Mouse (Mus musculus) urinary bladder, postnatal 25 days (tissue): ENCODE measurements around the gene Spata13.
A peak's percentile ranks its signal among the peaks of the same experiment; 100 is the strongest.

ENCODE experiments used
- DNase-seq: peaks from one replicate; pipeline ENCODE4 v3.0.0; 2022; ENCODE audit warnings: low spot score

Spata13 gene

GRCm38 (mm10) chr14:60633961-60634864 lies at the start of gene Spata13:
Gene Spata13 (plus strand): TSS chr14:60634001.
- peak; percentile 83 for DNase-seq

GRCm38 (mm10) chr14:60586687-60587453 lies 46.9 kb upstream of the Spata13 start:
- no peak for DNase-seq

- no peak for DNase-seq
Observed at GRCm38 (mm10) chr14:60589001-60589400, 44.8 kb upstream of the Spata13 start.

GRCm38 (mm10) chr14:60592339-60592738 lies 41.5 kb upstream of the Spata13 start:
- DNase-seq: no peak

- peak; percentile 58 for DNase-seq
Observed at GRCm38 (mm10) chr14:60592822-60593221, 41.0 kb upstream of the Spata13 start.

GRCm38 (mm10) chr14:60597571-60597970 lies 36.2 kb upstream of the Spata13 start:
- no peak for DNase-seq

GRCm38 (mm10) chr14:60599044-60599443 lies 34.8 kb upstream of the Spata13 start:
- DNase-seq: no peak

- DNase-seq: no peak
Observed at GRCm38 (mm10) chr14:60605564-60605963, 28.2 kb upstream of the Spata13 start.

GRCm38 (mm10) chr14:60606194-60606593 lies 27.6 kb upstream of the Spata13 start:
- no peak for DNase-seq

- no peak for DNase-seq
Observed at GRCm38 (mm10) chr14:60607743-60608142, 26.1 kb upstream of the Spata13 start.

GRCm38 (mm10) chr14:60609160-60609559 lies 24.6 kb upstream of the Spata13 start:
- DNase-seq: no peak

- DNase-seq: no peak
Observed at GRCm38 (mm10) chr14:60612671-60613070, 21.1 kb upstream of the Spata13 start.

- DNase-seq: no peak
Observed at GRCm38 (mm10) chr14:60621076-60621475, 12.7 kb upstream of the Spata13 start.

- DNase-seq: no peak
Observed at GRCm38 (mm10) chr14:60625486-60625885, 8.3 kb upstream of the Spata13 start.

GRCm38 (mm10) chr14:60629887-60630460 lies 3.8 kb upstream of the Spata13 start:
- DNase-seq: no peak

- no peak for DNase-seq
Observed at GRCm38 (mm10) chr14:60630981-60631380, 2.8 kb upstream of the Spata13 start.

GRCm38 (mm10) chr14:60634877-60635771 lies 1.3 kb downstream of the Spata13 start:
- DNase-seq: no peak

GRCm38 (mm10) chr14:60635911-60636607 lies 2.3 kb downstream of the Spata13 start:
- no peak for DNase-seq

GRCm38 (mm10) chr14:60636608-60636980 lies 2.8 kb downstream of the Spata13 start:
- no peak for DNase-seq

GRCm38 (mm10) chr14:60636996-60637395 lies 3.2 kb downstream of the Spata13 start:
- no peak for DNase-seq

GRCm38 (mm10) chr14:60638159-60638558 lies 4.4 kb downstream of the Spata13 start:
- DNase-seq: no peak
